Mouse (Mus musculus) adrenal gland, adult 18-20 months (tissue): ENCODE results near the gene Ahnak2. TPM values are rescaled to one million over a fixed set of nuclear protein-coding genes. Genes with fewer than 3 reads are reported as not detected.

Source experiments
- DNase-seq, 2 experiments: peaks; one replicate each; pipeline ENCODE4 v3.0.0; 2021 to 2022; ENCODE audit warnings: low spot score in 2 of 2
- total RNA-seq, 2 experiments: library from RNA; stranded (reverse); gene quantifications; 1 replicate in 1 of 2; 2 replicates in 1 of 2; pipeline ENCODE4 v1.2.3; 2021

Gene Ahnak2
- total RNA-seq, 2 experiments from 2014 or later = 4.2 to 9.4 TPM

DNA sequence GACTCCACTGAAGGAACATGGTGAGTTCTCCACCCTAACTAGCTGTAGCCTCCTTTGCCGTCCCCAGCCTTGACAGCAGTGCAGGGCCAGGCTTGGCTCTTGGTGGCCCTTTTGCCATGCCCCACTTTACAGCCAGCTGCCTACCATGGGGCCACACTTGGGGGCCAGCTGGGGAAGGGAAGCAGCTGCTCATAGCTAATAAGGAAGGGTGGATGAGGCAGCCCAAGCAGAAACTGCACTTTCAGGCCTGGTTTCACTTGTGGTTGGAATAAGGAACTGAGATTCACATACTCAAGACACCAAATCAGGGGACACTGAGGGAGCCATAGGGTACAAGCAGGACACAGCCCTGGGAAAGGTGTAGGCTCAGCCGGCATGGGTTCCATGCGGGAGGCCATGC lies 40.4 kb downstream of the Ahnak2 start:
- DNase-seq = peak in 1 of 2 experiments; percentile 19

DNA sequence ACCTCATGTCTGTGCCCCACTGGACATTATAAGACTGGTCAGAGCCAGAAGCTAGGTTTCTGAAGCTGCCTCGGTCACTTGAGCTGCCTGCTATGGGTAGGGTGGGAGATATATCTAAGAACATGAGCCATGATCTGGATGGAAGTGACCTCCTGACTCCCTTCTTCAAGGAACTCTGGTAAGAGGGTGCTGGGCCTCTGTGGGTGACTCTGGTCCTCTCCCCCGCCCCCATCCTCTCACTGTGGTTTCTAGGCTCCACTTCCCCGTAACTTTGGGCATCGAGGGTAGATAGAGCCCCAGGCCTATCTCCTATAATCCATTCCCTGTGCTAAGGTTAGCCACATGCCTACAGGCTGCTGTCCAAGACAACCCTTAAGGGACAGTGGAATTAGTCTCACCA lies 41.0 kb downstream of the Ahnak2 start:
- no peak for DNase-seq

DNA sequence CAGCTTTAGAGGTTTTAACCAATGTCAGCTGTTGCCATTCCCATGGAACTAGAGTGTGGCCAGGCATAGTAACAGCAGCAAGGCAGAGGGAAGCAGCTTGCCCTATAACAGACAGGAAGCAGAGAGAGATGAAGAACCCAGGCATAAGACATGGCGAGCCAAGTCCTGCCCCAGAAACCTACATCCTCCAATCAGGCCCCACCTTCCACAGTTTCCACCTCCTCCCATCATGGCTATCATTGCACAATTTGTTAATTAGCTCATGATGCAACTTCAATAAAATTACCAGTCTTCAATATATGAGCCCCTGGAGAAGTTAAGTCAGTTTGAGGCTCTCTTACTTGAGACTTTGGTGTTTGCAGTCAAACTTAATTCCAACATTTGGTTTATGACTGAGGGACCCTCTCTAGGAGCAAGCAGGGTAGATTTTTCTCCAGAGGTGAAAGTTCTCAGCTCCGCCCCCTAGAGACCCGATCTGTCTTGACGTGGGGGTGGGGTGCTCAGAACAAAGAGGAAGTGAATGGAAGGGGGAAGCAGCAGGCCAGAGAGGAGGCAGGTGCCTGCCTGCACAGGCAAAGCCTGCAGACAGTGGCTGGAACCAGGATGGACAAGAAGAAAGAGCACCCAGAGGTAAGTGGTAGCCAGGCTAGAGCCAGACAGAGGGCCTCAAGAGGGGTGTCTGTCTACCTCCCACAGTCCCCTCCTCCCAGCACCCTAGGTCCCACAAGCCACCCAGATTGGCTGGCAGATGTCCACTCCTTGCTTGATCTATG lies 42.1 kb downstream of the Ahnak2 start, which contains the start of gene Pld4:
Gene Pld4 (plus strand): TSS at position 502 of the 773 bp plus-strand sequence.
- DNase-seq = peak in 1 of 2 experiments; percentile 20

DNA sequence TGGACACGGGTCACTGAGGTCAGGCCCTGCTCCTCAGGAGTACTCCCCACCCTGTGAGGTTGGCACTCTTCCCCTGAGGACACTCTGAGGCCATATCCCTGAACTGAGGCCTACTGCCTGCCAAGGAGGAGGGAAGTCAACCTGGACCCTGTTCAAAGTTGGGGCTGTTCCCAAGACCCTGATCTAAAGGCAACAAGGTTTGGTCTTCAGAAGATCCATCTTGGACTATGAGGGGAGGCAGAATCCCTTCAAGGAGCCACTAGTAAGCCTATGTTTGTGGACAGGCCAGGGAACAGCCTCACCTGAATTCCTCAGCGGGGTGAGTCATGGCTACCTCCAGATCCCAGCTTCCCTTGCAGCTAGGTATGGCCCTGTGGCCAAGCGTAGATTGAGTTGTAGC lies 43.0 kb downstream of the Ahnak2 start:
- peak in 1 of 2 experiments; percentile 8 for DNase-seq

DNA sequence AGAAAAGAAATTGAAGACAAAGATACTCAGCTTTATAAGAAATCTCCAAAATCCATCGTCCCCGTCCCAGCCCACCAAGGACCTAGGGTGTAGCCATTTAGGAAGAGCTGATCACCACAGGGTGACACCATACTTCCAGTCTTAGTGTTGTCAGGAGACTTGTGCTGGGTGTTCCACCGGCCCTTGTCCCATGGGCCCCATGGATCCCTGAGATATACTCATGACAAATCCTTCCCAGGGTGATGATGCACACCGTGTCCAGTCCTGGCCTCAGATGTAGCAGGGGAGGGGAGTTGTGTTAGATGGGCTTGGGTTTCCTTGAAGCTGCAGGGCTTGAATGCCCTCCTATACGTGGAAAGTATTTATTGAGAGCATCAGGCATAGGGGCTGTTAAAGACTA lies 44.6 kb downstream of the Ahnak2 start:
- peak in 1 of 2 experiments; percentile 6 for DNase-seq

DNA sequence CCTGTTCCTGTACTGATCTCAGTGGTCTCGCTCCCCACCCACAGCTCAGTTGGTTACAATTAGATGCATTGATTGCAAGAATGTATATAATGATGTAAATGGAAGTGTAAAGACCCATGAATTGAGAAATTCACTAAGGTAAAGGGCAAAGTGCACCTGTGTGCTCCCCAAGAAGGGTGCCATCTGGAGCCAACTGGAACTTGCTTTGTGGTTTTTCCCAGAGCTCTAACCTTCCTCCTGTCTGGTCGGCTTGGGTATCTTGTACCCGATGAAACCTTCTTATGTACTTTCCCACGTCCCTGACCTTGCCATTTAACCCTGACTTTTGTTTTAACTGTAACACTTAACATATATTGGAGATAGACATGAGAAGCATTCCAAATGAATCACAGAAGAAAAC lies 46.6 kb downstream of the Ahnak2 start:
- DNase-seq = no peak

DNA sequence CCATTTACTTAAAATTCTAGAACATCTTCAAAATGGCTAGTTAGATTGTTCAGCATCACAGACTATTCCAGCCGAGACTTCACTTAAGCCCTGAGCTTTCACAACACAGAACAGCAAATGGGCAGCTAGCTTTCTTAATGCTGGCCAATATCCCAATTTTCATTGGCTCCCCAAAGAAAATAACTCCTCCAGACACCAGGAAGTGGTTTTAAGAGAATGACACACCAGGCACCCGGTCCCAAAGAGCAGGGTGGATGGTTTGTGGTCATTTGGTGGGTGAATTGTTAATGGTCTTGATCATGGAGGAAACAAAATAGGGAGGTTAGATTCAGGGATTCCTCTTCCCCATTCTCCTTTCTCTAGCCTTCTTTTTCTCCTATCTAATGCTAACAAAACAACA lies 50.1 kb downstream of the Ahnak2 start:
- no peak for DNase-seq

DNA sequence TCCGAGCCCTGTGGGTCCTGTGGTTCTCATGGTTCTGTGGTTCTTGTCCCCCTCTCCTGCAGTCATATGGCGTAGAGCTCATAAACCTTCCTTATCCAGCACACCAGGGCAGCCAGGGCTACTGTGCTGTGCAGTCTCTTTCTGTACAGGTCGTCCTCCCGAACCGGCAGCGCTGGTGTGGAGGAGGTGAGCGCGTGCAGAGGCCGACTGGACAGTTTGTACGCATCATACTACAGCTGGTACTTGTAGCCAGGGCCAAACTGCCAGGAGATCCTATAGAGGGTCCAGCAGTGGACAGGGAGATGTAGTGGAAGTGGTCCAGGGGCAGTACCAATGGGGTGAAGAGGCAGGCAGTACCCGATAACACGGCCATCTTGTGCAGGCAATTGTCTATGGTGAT lies 51.5 kb downstream of the Ahnak2 start:
- DNase-seq = no peak

DNA sequence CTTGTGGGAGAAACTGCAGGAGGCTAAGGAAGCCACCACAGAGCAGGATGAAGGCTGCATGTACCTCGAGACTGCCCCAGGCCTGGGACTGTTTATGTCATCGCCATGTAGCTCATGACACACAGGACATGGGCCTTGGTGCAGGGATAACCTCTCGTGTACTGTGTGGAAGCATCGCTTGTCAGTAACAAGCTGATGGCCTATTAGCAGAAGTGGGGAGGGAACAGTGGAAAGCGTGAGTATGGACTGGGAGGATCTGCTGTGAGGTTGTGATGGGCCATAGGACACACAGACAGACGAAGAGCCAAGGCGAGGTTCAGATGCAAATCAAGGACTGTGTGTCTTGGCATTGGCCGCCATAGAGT lies 54.9 kb downstream of the Ahnak2 start:
- no peak for DNase-seq

DNA sequence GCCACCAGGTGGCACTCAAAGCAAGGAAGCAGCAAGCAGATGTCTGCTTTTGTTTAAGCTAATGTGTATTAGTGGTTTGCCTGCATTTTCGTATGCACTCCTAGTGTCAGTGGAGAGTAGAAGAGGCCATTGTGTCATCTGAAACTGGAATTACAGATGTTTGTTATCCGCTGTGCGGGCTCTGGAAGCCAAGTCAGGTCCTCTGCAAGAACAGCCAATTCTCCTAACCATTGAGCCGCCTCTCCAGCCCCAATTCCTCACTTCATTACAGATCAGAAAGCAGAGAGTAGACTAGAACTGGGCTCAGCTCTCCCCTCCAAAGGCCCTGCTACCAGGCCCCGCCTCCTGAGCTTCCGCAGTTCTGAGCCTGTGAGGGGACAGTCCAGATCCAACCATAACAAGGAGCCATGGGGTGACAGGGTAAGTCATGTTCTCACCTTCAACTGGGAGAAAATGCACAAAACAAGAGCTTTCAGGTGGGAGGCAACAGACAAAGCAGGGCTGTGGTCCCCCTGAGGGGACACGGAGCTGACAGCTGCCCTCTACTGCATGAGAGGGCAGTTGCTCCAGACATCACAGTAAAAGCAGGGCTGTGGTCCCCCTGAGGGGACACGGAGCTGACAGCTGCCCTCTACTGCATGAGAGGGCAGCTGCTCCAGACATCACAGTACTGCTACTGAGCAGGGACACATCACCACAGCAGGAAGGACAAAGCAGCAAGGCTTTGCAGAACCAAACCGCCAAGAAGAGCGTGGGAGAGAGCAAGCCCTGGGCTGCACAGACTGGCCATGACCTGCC lies 55.5 kb downstream of the Ahnak2 start:
- no peak for DNase-seq

DNA sequence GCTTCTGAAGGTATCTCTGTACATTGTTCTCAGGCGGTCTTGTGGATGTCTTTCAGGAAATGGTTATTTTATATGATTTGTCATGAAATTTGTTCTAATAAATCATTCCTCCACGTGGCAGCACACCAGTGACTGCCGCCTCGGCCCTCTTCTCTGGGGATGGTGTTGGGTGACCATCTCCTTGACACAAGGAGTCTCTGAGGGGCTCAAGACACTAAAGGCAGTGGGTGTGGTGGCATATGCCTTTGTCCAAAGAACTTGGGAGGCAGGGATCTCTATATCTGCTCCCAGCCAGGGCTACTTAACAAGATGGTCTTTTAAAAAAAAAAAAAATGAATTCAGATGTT lies 56.0 kb downstream of the Ahnak2 start:
- DNase-seq = no peak

DNA sequence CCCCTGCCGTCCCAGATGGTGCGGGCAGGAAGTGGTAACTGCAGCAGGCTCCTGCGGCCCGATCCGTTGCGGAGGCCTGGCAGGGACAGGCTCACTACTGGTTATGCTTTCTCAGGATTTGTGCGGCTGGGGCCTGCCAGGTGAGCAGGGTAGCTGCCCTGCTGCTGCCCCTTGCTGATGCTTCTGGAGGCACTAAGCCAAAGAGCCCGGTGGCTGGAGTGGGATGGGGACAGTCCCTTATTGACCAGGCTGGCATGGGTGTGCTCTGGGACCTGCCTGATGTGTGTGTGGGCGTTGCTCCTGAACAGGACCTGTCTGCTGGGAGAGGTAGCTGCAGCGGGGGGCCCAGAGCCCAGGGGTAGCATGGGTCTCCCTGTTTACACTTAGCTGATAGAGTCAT lies 56.7 kb downstream of the Ahnak2 start:
- DNase-seq = no peak

DNA sequence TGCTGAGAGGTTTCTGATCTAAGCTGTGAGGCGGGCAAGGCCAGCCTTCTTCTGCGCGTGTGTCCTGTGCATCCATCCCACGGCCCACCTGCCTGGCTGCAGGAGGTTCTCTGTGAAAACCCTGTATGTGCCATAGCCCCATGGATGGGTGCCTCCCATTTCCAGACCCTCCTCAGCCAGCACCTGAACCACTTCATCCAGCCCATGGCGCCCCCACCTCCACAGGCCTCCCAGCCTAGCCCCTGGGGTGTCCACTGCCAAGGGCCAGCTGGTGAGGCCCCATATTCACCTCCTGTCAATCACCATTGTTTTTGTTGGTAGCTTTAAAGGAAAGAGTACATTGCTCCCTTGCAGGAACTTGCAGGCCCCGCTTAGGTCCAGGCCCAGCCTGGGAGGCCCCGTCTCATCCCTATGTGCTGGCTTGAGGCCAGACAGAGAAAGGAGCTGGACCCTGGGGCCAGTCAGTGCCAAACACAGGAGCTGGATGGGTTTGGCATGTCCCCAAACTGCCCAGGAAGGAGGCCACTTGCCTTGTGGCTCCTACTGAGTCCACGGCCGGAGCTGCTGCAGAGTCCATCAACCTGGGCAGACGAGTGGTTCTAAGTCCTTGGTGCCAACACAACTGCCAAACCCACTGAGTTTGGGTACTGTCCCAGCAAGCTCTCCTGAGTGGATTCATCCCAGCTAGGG lies 57.4 kb downstream of the Ahnak2 start:
- no peak for DNase-seq

DNA sequence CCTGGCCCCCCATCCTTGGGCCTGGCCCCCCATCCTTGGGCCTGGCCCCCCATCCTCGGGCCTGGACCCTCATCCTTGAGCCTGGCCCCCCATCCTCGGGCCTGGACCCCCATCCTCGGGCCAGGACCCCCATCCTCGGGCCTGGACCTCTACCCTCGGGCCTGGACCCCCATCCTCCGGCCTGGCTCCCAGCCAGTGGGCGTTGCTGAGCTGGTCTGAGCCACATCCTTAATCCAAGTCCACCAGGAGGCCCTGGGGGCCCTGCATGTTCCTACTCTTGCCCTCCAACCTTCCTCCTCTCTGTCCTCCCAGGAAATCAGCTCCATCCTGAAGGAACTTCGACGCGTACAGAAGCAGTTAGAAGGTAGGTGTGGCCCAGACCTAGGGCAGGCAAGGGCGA lies 58.2 kb downstream of the Ahnak2 start:
- no peak for DNase-seq

DNA sequence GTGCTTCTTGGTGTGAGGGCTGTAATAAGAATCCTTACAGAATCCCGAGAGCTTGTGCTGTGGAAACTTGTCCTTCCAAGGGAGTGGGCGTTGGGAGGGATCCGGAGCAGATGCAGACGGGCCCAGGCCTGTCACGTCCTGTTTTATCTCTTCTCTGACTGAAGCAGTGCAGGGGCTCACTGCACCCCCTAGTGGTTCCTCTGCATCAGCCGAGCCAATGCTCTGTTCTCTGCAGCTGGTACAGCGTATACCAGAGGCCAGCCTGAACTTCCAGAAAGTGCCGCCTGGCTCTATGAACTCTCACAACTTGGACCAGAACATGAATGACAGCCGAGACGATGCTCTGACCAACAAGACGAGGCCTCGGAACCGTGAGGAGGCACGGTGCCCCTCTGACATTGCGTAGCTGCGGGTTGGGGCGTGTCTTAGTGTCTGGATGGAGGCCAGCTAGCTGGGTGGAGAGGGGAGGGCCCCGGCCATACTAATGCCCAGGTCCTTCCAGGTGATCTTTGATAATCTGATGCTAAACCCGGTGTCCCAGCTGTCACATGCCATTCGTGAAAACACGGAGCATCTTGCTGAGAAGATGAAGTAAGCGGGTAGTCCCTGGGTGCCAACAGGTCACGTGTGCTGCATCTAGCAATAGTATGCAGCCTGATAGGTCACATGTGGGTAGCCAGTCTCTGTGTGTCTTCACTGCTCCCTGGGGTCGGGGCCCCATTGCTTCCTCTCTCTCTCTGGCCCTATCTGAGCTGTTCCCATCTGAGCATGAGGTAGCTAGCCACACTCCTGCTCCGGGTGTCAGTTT lies 59.1 kb downstream of the Ahnak2 start:
- DNase-seq = peak; percentile 61 to 69

DNA sequence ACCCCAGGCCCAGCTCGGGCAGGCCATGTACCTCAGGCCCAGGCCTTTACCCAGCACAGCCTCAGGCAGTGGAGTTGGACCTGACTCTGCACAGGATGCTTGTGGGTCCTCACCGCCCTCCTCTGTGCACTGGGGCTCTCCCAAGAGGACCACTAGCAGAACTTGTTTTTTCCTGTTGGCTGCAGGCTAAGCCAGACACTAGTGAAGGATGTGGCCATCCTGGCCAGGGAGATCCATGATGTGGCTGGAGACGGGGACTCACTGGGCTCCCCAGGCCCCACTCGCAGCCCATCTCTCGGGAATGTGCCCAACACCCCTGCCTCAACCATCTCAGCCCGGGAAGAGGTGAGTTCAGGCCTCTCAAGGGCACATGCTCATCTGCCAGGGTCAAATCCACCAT lies 59.7 kb downstream of the Ahnak2 start:
- no peak for DNase-seq

DNA sequence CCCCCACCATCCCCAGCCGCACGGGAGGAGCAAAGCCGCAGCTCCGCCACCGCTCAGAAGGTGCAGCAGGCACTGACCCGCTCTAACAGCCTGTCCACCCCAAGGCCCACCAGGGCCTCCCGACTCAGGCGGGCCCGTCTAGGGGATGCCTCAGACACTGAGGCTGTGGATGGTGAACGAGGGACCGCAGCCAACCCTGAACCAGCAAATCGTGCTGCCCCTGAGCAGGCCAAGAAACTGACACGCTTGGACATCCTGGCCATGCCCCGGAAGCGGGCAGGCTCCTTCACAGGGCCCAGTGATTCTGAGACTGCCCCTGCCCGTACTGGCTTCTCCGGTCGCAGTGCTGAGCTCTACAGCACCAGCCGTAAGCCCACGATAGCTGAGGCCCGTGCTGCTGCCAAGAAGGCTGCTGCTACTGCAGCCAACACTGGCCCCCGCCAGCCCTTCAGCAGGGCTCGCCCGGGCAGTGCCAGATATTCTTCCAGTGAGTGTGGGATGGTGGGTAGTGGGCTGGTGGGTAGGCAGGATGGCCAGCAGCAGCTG lies 63.4 kb downstream of the Ahnak2 start:
- no peak for DNase-seq

DNA sequence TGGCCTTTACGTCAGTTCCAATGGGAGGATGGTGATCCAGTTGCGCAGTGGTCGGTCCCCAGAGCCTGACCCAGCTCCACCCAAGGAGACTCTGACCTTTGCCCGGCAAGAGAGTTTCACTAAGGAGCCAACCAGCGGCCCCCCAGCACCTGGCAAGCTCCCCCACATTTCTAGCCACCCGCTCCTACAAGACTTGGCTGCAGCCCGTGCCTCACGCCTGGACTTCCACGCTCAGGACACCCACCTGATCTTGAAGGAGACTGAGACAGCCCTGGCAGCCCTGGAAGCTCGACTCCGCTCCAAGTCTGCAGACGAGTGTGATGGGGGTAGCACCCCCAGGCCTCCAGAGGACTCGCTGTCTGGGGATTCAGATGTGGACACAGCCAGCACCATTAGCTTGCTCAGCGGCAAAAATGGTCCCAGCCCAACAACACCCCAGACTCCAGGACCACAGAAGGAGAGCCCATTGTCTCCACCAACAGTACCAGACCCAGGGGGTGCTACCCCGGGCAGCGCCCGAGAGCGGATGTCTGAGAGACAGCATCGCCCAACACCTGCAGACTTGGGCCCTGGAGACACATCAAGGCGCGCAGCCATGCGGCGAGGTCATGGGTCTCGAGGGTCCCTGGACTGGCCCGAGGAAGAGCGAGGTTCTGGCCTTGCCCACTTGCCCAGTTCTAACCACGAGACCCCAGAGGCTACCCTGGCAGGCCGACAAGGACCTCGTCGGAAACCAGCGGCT lies 64.0 kb downstream of the Ahnak2 start:
- no peak for DNase-seq

DNA sequence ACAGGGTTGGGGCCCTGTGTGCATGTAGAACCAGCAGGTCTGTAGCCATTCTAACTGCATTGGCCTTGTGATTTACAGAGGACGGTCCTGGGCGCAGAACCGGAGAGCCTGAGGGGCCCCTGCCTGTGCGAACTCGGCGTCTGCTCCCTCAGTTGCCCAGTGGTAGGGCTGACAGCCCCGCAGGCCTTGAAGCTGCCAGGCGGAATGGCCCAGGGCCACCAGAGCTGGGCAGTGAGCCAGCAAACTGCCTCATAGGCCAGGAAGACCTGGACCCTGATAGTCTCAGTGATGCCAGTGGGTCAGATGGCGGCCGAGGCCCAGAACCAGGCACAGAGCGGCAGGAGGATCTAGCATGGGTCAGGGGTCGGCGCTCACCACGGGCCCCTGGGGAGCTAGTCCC lies 64.7 kb downstream of the Ahnak2 start:
- DNase-seq = peak; percentile 50 to 56

DNA sequence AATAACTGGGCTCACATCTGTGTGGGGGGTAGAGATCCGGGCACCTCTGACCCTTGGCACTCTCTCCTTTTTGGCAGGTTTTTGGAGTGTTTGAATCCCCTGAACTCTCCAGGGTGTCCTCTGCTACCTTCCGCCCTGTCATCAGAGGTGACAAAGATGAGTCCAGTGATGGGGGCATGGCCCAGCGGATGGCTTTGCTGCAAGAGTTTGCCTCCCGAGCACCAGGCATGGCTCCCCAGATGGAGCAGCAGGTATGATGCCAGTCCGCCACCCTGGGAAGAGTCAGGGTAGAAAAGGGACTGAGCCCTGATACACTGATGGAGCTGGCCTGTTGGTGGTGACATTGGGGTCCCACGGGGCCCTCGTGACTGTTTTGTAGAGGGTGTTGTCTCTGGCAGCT lies 65.4 kb downstream of the Ahnak2 start:
- no peak for DNase-seq
